Mouse (Mus musculus): ENCODE measurements at regions not wholly inside any gene's neighbourhood (a gene's known extent, or its start where the extent isn't known, plus 50 kb on each side); places are given as distances from the start of the nearest gene placed in this dataset.

- Histone ChIP-seq H3K9me3 (ENCODE audit: control insufficient read depth, low read length) (no peaks in the 10 kb centered on the region), H3K9ac (ENCODE audit: low read length) (no peak overlapping the region), H3K27me3 (ENCODE audit: control insufficient read depth, insufficient read depth, low read length) (no peaks in the 10 kb centered on the region), H3K4me2 (replicated peaks; ENCODE audit: low read depth) (no peak overlapping the region), H3K4me1 (replicated peaks; ENCODE audit: control insufficient read depth, insufficient read depth) (no peaks in the 10 kb centered on the region), H3K36me3 (ENCODE audit: control insufficient read depth, insufficient read depth, low read length) (no peaks in the 10 kb centered on the region), H3K27ac (replicated peaks) (no peak overlapping the region), H3K4me3 (ENCODE audit: low read depth, low read length) (no peak overlapping the region)
- WGBS = 73% methylated on average over 6 of the region's 6 CpGs
- ATAC-seq (ENCODE audit: low FRiP score, low TSS enrichment) (no peak), DNase-seq (ENCODE audit: low spot score) (no peak)
- no peak for TF ChIP-seq EP300 (optimal IDR thresholded peaks at IDR 0.05)
Measured at GRCm38 (mm10) chr3:40158631-40159030, 372.5 kb upstream of the Intu start.

- TF ChIP-seq CTCF (IDR thresholded peaks at IDR 0.05; ENCODE audit: low read depth) (no peak), EP300 (optimal IDR thresholded peaks at IDR 0.05) (no peak)
- Histone ChIP-seq H3K27me3 (ENCODE audit: control insufficient read depth, insufficient read depth, low read length) (no peaks in the 10 kb centered on the region), H3K27ac (replicated peaks) (no peak overlapping the region), H3K4me1 (replicated peaks; ENCODE audit: control insufficient read depth, insufficient read depth) (no peaks in the 10 kb centered on the region), H3K9ac (ENCODE audit: low read length) (no peak overlapping the region), H3K9me3 (ENCODE audit: control insufficient read depth, low read length) (no peaks in the 10 kb centered on the region), H3K4me2 (replicated peaks; ENCODE audit: low read depth) (no peak overlapping the region), H3K4me3 (ENCODE audit: low read depth, low read length) (no peak overlapping the region), H3K36me3 (ENCODE audit: control insufficient read depth, insufficient read depth, low read length) (no peaks in the 10 kb centered on the region)
- DNase-seq (ENCODE audit: low spot score) (no peak), ATAC-seq (ENCODE audit: low FRiP score, low TSS enrichment) (no peak)
- 51% methylated on average over 9 of the region's 9 CpGs for WGBS
Measured at GRCm38 (mm10) chr3:40159591-40160145, 371.4 kb upstream of the Intu start.

GRCm38 (mm10) chr3:40164181-40164580, 366.9 kb upstream of the Intu start:
- Histone ChIP-seq H3K4me2 (replicated peaks; ENCODE audit: low read depth) (no peak overlapping the region), H3K27ac (replicated peaks) (no peak overlapping the region), H3K4me3 (ENCODE audit: low read depth, low read length) (no peak overlapping the region), H3K36me3 (ENCODE audit: control insufficient read depth, insufficient read depth, low read length) (no peaks in the 10 kb centered on the region), H3K4me1 (replicated peaks; ENCODE audit: control insufficient read depth, insufficient read depth) (no peaks in the 10 kb centered on the region), H3K9me3 (ENCODE audit: control insufficient read depth, low read length) (no peaks in the 10 kb centered on the region), H3K27me3 (ENCODE audit: control insufficient read depth, insufficient read depth, low read length) (no peaks in the 10 kb centered on the region), H3K9ac (ENCODE audit: low read length) (no peak overlapping the region)
- WGBS = 58% methylated on average over 1 of the region's 1 CpGs
- DNase-seq (ENCODE audit: low spot score) (no peak), ATAC-seq (ENCODE audit: low FRiP score, low TSS enrichment) (no peak)
- no peak for TF ChIP-seq EP300 (optimal IDR thresholded peaks at IDR 0.05)
- TF ChIP-seq CTCF (IDR thresholded peaks at IDR 0.05; ENCODE audit: low read depth) = no peak

- DNase-seq (ENCODE audit: low spot score) = no peak
- Histone ChIP-seq H3K9ac (ENCODE audit: low read length) (no peak overlapping the region), H3K27me3 (ENCODE audit: control insufficient read depth, insufficient read depth, low read length) (no peaks in the 10 kb centered on the region), H3K36me3 (ENCODE audit: control insufficient read depth, insufficient read depth, low read length) (no peaks in the 10 kb centered on the region), H3K27ac (replicated peaks) (no peak overlapping the region), H3K4me2 (replicated peaks; ENCODE audit: low read depth) (no peak overlapping the region), H3K9me3 (ENCODE audit: control insufficient read depth, low read length) (no peaks in the 10 kb centered on the region), H3K4me3 (ENCODE audit: low read depth, low read length) (no peak overlapping the region), H3K4me1 (replicated peaks; ENCODE audit: control insufficient read depth, insufficient read depth) (no peaks in the 10 kb centered on the region)
- no peak for ATAC-seq (ENCODE audit: low FRiP score, low TSS enrichment)
- WGBS = 65% methylated on average over 12 of the region's 12 CpGs
- TF ChIP-seq EP300 (optimal IDR thresholded peaks at IDR 0.05) = no peak
- no peak for TF ChIP-seq CTCF (IDR thresholded peaks at IDR 0.05; ENCODE audit: low read depth)
Measured at GRCm38 (mm10) chr3:40167970-40168626, 363.0 kb upstream of the Intu start.

- no peak for DNase-seq (ENCODE audit: low spot score)
- Histone ChIP-seq H3K9me3 (ENCODE audit: control insufficient read depth, low read length) (no peaks in the 10 kb centered on the region), H3K9ac (ENCODE audit: low read length) (no peak overlapping the region), H3K4me2 (replicated peaks; ENCODE audit: low read depth) (no peak overlapping the region), H3K36me3 (ENCODE audit: control insufficient read depth, insufficient read depth, low read length) (no peaks in the 10 kb centered on the region), H3K27ac (replicated peaks) (no peak overlapping the region), H3K4me1 (replicated peaks; ENCODE audit: control insufficient read depth, insufficient read depth) (no peaks in the 10 kb centered on the region), H3K27me3 (ENCODE audit: control insufficient read depth, insufficient read depth, low read length) (no peaks in the 10 kb centered on the region), H3K4me3 (ENCODE audit: low read depth, low read length) (no peak overlapping the region)
- ATAC-seq (ENCODE audit: low FRiP score, low TSS enrichment) = no peak
- TF ChIP-seq EP300 (optimal IDR thresholded peaks at IDR 0.05) (no peak), CTCF (IDR thresholded peaks at IDR 0.05; ENCODE audit: low read depth) (no peak)
- 88% methylated on average over 2 of the region's 2 CpGs for WGBS
Measured at GRCm38 (mm10) chr3:40169590-40169989, 361.5 kb upstream of the Intu start.

- H3K4me3 ChIP-seq (ENCODE audit: low read depth, low read length) = no peak overlapping the region
- no peaks in the 10 kb centered on the region for H3K9me3 ChIP-seq (ENCODE audit: control insufficient read depth, low read length)
- no peak overlapping the region for H3K27ac ChIP-seq (replicated peaks)
- no peak for ATAC-seq (ENCODE audit: low FRiP score, low TSS enrichment)
- H3K36me3 ChIP-seq (ENCODE audit: control insufficient read depth, insufficient read depth, low read length) = no peaks in the 10 kb centered on the region
- no peak for DNase-seq (ENCODE audit: low spot score)
- WGBS = 79% methylated on average over 3 of the region's 3 CpGs
- H3K4me1 ChIP-seq (replicated peaks; ENCODE audit: control insufficient read depth, insufficient read depth) = no peaks in the 10 kb centered on the region
- TF ChIP-seq EP300 (optimal IDR thresholded peaks at IDR 0.05) (no peak), CTCF (IDR thresholded peaks at IDR 0.05; ENCODE audit: low read depth) (no peak)
- H3K9ac ChIP-seq (ENCODE audit: low read length) = no peak overlapping the region
- H3K27me3 ChIP-seq (ENCODE audit: control insufficient read depth, insufficient read depth, low read length) = no peaks in the 10 kb centered on the region
- H3K4me2 ChIP-seq (replicated peaks; ENCODE audit: low read depth) = no peak overlapping the region
Measured at GRCm38 (mm10) chr3:40179726-40180317, 351.3 kb upstream of the Intu start.

Data from stomach, postnatal 0 days (tissue).